Mouse (Mus musculus) MEL (cell line): ENCODE data around the gene Unc45a.

Source experiments
- CTCF ChIP-seq, 3 experiments: IDR thresholded peaks in 2 of 3; conservative IDR thresholded peaks in 1 of 3; 2 replicates each; pipeline ENCODE4 v1.5.1; 2011 to 2012; ENCODE audit warnings: low read length in 3 of 3, low read depth in 2 of 3, mild to moderate bottlenecking in 2 of 3, improper control_type of control experiment in 1 of 3, inconsistent platforms in 1 of 3, mixed read lengths in 1 of 3, moderate library complexity in 1 of 3; ENCODE audit not compliant: control insufficient read depth in 1 of 3, insufficient read depth in 1 of 3, poor library complexity in 1 of 3, severe bottlenecking in 1 of 3
- GATA1 ChIP-seq: IDR thresholded peaks from 2 replicates; pipeline ENCODE4 v1.6.1; 2011; ENCODE audit warnings: low read depth, low read length, improper control_type of control experiment
- MAX ChIP-seq: IDR thresholded peaks from 2 replicates; pipeline ENCODE4 v1.6.1; 2011; ENCODE audit warnings: low read length, improper control_type of control experiment
- MYB ChIP-seq: IDR thresholded peaks from 2 replicates; pipeline ENCODE4 v1.6.1; 2011; ENCODE audit warnings: mild to moderate bottlenecking, low read depth, low read length, improper control_type of control experiment
- NRF1 ChIP-seq: IDR thresholded peaks from 2 replicates; pipeline ENCODE4 v1.6.1; 2014; ENCODE audit warnings: low read depth, mild to moderate bottlenecking, inconsistent platforms, low read length, improper control_type of control experiment, moderate library complexity; ENCODE audit not compliant: poor library complexity, insufficient read depth, severe bottlenecking
- POLR2A ChIP-seq, 2 experiments: IDR thresholded peaks; 2 replicates each; pipeline ENCODE4 v1.6.1; 2011 to 2012; ENCODE audit warnings: low read length in 2 of 2, mild to moderate bottlenecking in 2 of 2, control low read depth in 1 of 2, improper control_type of control experiment in 1 of 2, low read depth in 1 of 2, moderate library complexity in 1 of 2; ENCODE audit not compliant: control insufficient read depth in 1 of 2, insufficient read depth in 1 of 2, poor library complexity in 1 of 2
- RCOR1 ChIP-seq: IDR thresholded peaks from 2 replicates; pipeline ENCODE4 v1.6.1; 2012; ENCODE audit warnings: low read depth, mild to moderate bottlenecking, inconsistent platforms, low read length, improper control_type of control experiment
- TCF12 ChIP-seq: IDR thresholded peaks from 2 replicates; pipeline ENCODE4 v1.6.1; 2014; ENCODE audit warnings: low read depth, mild to moderate bottlenecking, inconsistent platforms, low read length, improper control_type of control experiment, moderate library complexity

GRCm38 (mm10) chr7:80280032-80280431 is 60.8 kb downstream of the Unc45a start:
- no peak for TF ChIP-seq POLR2A (IDR thresholded peaks at IDR 0.05; ENCODE audit: control insufficient read depth in 1 of 2, insufficient read depth in 1 of 2, low read depth in 1 of 2, low read length in 2 of 2, poor library complexity in 1 of 2)
- no peak for TF ChIP-seq TCF12
- no peak for TF ChIP-seq GATA1
- TF ChIP-seq MYB = no peak
- TF ChIP-seq MAX = no peak
- no peak for TF ChIP-seq RCOR1
- no peak for TF ChIP-seq CTCF (IDR thresholded peaks at IDR 0.05 in 2 of 3, conservative IDR thresholded peaks at IDR 0.05 in 1 of 3; ENCODE audit: control insufficient read depth in 1 of 3, insufficient read depth in 1 of 3, low read depth in 2 of 3, low read length in 3 of 3, poor library complexity in 1 of 3, severe bottlenecking in 1 of 3)
- TF ChIP-seq NRF1 = no peak
